Mouse (Mus musculus) T-helper 1 cell (primary cell): ENCODE results near the gene Nectin4.

Source experiments
- in situ Hi-C: fragments of 300-600 bp; cut with MboI, MseI; formaldehyde crosslinking; loops from one replicate; pipeline ENCODE4 v1.15.1; 2025; ENCODE audit warnings: high pct_unique_total_duplicates

Gene Nectin4

GRCm38 (mm10) chr1:171412001-171412441, 42.1 kb downstream of the Nectin4 start:
- in situ Hi-C loops: no loop called here

GRCm38 (mm10) chr1:171412446-171412845, 42.5 kb downstream of the Nectin4 start:
- in situ Hi-C loops: no loop called here

GRCm38 (mm10) chr1:171413608-171414007, 43.7 kb downstream of the Nectin4 start:
- in situ Hi-C loops: no loop called here

- in situ Hi-C loops: no loop called here
These were observed 48.8 kb downstream of the Nectin4 start, which contains the start of gene Tstd1 for GRCm38 (mm10) chr1:171418660-171419059. Tstd1 (plus strand) TSS chr1:171418872.

- in situ Hi-C loops: no loop called here
These were observed 49.5 kb downstream of the Nectin4 start for GRCm38 (mm10) chr1:171419291-171419882.

GRCm38 (mm10) chr1:171419905-171420304, 50.0 kb downstream of the Nectin4 start:
- in situ Hi-C loops: no loop called here

GRCm38 (mm10) chr1:171422504-171423095, 52.7 kb downstream of the Nectin4 start:
- in situ Hi-C loops: no loop called here

- in situ Hi-C loops: no loop called here
These were observed 54.7 kb downstream of the Nectin4 start for GRCm38 (mm10) chr1:171424638-171425037.

- in situ Hi-C loops: no loop called here
These were observed 55.2 kb downstream of the Nectin4 start for GRCm38 (mm10) chr1:171425126-171425525.

- in situ Hi-C loops: no loop called here
These were observed 62.3 kb downstream of the Nectin4 start for GRCm38 (mm10) chr1:171432158-171432557.

- in situ Hi-C loops: no loop called here
These were observed 65.5 kb downstream of the Nectin4 start for GRCm38 (mm10) chr1:171435288-171435814.

GRCm38 (mm10) chr1:171435974-171436373, 66.1 kb downstream of the Nectin4 start:
- in situ Hi-C loops: no loop called here

- in situ Hi-C loops: no loop called here
These were observed 67.5 kb downstream of the Nectin4 start, which contains the start of gene F11r for GRCm38 (mm10) chr1:171437264-171438013. F11r (plus strand) TSS chr1:171437535.
